Mouse (Mus musculus): ENCODE data around the gene Ttll9. TPM values are rescaled to one million over a fixed set of nuclear protein-coding genes. Genes with fewer than 3 reads are reported as not detected.

Ttll9 gene
- total and polyA plus RNA-seq, 3 experiments: 0.61 TPM; not detected in 2

- Histone ChIP-seq H3K9ac (ENCODE audit: low read depth, low read length) (no peak overlapping the region), H3K4me3 (no peak overlapping the region), H3K27ac (no peak overlapping the region), H3K36me3 (ENCODE audit: control insufficient read depth, insufficient read depth, low read length) (no peaks in the 10 kb centered on the region), H3K4me1 (ENCODE audit: control insufficient read depth, insufficient read depth, low read length) (no peaks in the 10 kb centered on the region), H3K79me2 (replicated peaks; ENCODE audit: control insufficient read depth, insufficient read depth, low read length) (no peaks in the 10 kb centered on the region), H3K27me3 (ENCODE audit: control insufficient read depth, insufficient read depth, low read length) (peaks cover 4% of the 10 kb centered on the region; the same call in 1 of the 2 replicates)
- WGBS: 11% methylated on average over 8 of the region's 8 CpGs
- no peak for TF ChIP-seq POLR2A (IDR thresholded peaks at IDR 0.05; ENCODE audit: insufficient read depth, low read depth, low read length)
- no peak for TF ChIP-seq CTCF (IDR thresholded peaks at IDR 0.05)
- no peak for TF ChIP-seq EP300 (IDR thresholded peaks at IDR 0.05; ENCODE audit: insufficient read depth, low read depth, low read length)
- DNase-seq: no peak
- intact Hi-C loops (cut with DNase I): loop anchor here (5.0 kb wide), 1 partner anchor 36 kb away; no protein-coding TSS in a partner anchor
Measured at GRCm38 (mm10) chr2:152943568-152943967, 18.7 kb upstream of the Ttll9 start.

- no peaks in the 10 kb centered on the region for H3K79me2 ChIP-seq (replicated peaks; ENCODE audit: control insufficient read depth, insufficient read depth, low read length)
- H3K4me3 ChIP-seq: no peak overlapping the region
- H3K9ac ChIP-seq (ENCODE audit: low read depth, low read length): no peak overlapping the region
- peaks cover 4% of the 10 kb centered on the region; the same call in 1 of the 2 replicates for H3K27me3 ChIP-seq (ENCODE audit: control insufficient read depth, insufficient read depth, low read length)
- no peak for DNase-seq
- no peaks in the 10 kb centered on the region for H3K36me3 ChIP-seq (ENCODE audit: control insufficient read depth, insufficient read depth, low read length)
- TF ChIP-seq EP300 (IDR thresholded peaks at IDR 0.05; ENCODE audit: insufficient read depth, low read depth, low read length): no peak
- WGBS: 38% methylated on average over 9 of the region's 9 CpGs
- H3K4me1 ChIP-seq (ENCODE audit: control insufficient read depth, insufficient read depth, low read length): no peaks in the 10 kb centered on the region
- intact Hi-C loops (cut with DNase I): loop anchor here (5.0 kb wide), 1 partner anchor 37 kb away; no protein-coding TSS in a partner anchor
- H3K27ac ChIP-seq: no peak overlapping the region
Measured at GRCm38 (mm10) chr2:152944013-152944412, 18.3 kb upstream of the Ttll9 start.

- Histone ChIP-seq H3K36me3 (ENCODE audit: control insufficient read depth, insufficient read depth, low read length) (no peaks in the 10 kb centered on the region), H3K4me3 (no peak overlapping the region), H3K27me3 (ENCODE audit: control insufficient read depth, insufficient read depth, low read length) (peaks cover 17% of the 10 kb centered on the region), H3K9ac (ENCODE audit: low read depth, low read length) (no peak overlapping the region), H3K4me1 (ENCODE audit: control insufficient read depth, insufficient read depth, low read length) (no peaks in the 10 kb centered on the region; the same call in 1 of the 2 replicates), H3K27ac (no peak overlapping the region), H3K79me2 (replicated peaks; ENCODE audit: control insufficient read depth, insufficient read depth, low read length) (no peaks in the 10 kb centered on the region)
- TF ChIP-seq EP300 (IDR thresholded peaks at IDR 0.05; ENCODE audit: insufficient read depth, low read depth, low read length) (no peak), CTCF (IDR thresholded peaks at IDR 0.05) (no peak)
- WGBS: 49% methylated on average over 7 of the region's 7 CpGs
- intact Hi-C loops (cut with DNase I): no loop called here
- no peak for DNase-seq
Measured at GRCm38 (mm10) chr2:152947098-152947497, 15.2 kb upstream of the Ttll9 start.

GRCm38 (mm10) chr2:152948438-152949020 lies 13.8 kb upstream of the Ttll9 start:
- Histone ChIP-seq H3K4me3 (no peak overlapping the region), H3K79me2 (replicated peaks; ENCODE audit: control insufficient read depth, insufficient read depth, low read length) (no peaks in the 10 kb centered on the region), H3K36me3 (ENCODE audit: control insufficient read depth, insufficient read depth, low read length) (no peaks in the 10 kb centered on the region), H3K27me3 (ENCODE audit: control insufficient read depth, insufficient read depth, low read length) (peaks cover 13% of the 10 kb centered on the region), H3K4me1 (ENCODE audit: control insufficient read depth, insufficient read depth, low read length) (no peaks in the 10 kb centered on the region; the same call in 1 of the 2 replicates), H3K9ac (ENCODE audit: low read depth, low read length) (no peak overlapping the region), H3K27ac (no peak overlapping the region)
- no peak for DNase-seq
- 76% methylated on average over 5 of the region's 5 CpGs for WGBS
- TF ChIP-seq POLR2A (IDR thresholded peaks at IDR 0.05; ENCODE audit: insufficient read depth, low read depth, low read length): no peak
- TF ChIP-seq EP300 (IDR thresholded peaks at IDR 0.05; ENCODE audit: insufficient read depth, low read depth, low read length): no peak
- TF ChIP-seq CTCF (IDR thresholded peaks at IDR 0.05): no peak
- intact Hi-C loops (cut with DNase I): no loop called here

GRCm38 (mm10) chr2:152950358-152951064 lies 11.8 kb upstream of the Ttll9 start:
- Histone ChIP-seq H3K9ac (ENCODE audit: low read depth, low read length) (no peak overlapping the region), H3K79me2 (replicated peaks; ENCODE audit: control insufficient read depth, insufficient read depth, low read length) (no peaks in the 10 kb centered on the region), H3K4me3 (no peak overlapping the region), H3K27me3 (ENCODE audit: control insufficient read depth, insufficient read depth, low read length) (peaks cover 15% of the 10 kb centered on the region), H3K27ac (no peak overlapping the region), H3K4me1 (ENCODE audit: control insufficient read depth, insufficient read depth, low read length) (no peaks in the 10 kb centered on the region; the same call in 1 of the 2 replicates), H3K36me3 (ENCODE audit: control insufficient read depth, insufficient read depth, low read length) (no peaks in the 10 kb centered on the region)
- DNase-seq: no peak
- 55% methylated on average over 11 of the region's 11 CpGs for WGBS
- no peak for TF ChIP-seq POLR2A (IDR thresholded peaks at IDR 0.05; ENCODE audit: insufficient read depth, low read depth, low read length)
- TF ChIP-seq EP300 (IDR thresholded peaks at IDR 0.05; ENCODE audit: insufficient read depth, low read depth, low read length): no peak
- no peak for TF ChIP-seq CTCF (IDR thresholded peaks at IDR 0.05)
- intact Hi-C loops (cut with DNase I): no loop called here
